Mouse (Mus musculus): ENCODE measurements around the gene Dnajb9. TPM values are rescaled to one million over a fixed set of nuclear protein-coding genes. Genes with fewer than 3 reads are reported as not detected.

Dnajb9 gene
- polyA plus RNA-seq, 1 experiment = 1.4 TPM

DNA sequence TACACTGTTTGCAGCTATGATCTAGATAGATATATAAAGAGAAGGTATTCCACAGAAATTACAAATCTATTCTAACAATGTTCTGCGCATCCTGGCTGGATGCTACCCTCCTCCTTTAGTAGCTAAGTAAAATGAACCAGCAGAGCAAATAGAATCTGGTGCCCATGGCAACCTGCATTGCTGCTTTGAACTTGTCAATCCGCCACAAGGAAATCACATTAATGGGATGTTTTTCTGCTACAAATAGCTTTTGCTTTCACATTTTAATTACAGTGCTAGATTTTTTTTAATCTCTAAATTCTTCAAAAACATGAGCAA is 33.1 kb downstream of the Dnajb9 start:
- Histone ChIP-seq H3K36me3 (ENCODE audit: control insufficient read depth, insufficient read depth, low read length) (no peaks in the 10 kb centered on the region), H3K4me1 (ENCODE audit: control insufficient read depth, insufficient read depth, insufficient read length, low read length) (no peaks in the 10 kb centered on the region), H3K4me3 (ENCODE audit: low read depth, low read length) (no peak overlapping the region), H3K27me3 (ENCODE audit: control insufficient read depth, insufficient read depth, low read length) (no peaks in the 10 kb centered on the region), H3K27ac (ENCODE audit: insufficient read depth, low read depth, low read length) (no peak overlapping the region)
- 70% methylated on average over 2 of the region's 2 CpGs for WGBS
- TF ChIP-seq CTCF (IDR thresholded peaks at IDR 0.05; ENCODE audit: extremely low read depth, insufficient read length, insufficient replicate concordance, low read depth, low read length) (no peak), POLR2A (IDR thresholded peaks at IDR 0.05; ENCODE audit: low read depth, low read length) (no peak)

DNA sequence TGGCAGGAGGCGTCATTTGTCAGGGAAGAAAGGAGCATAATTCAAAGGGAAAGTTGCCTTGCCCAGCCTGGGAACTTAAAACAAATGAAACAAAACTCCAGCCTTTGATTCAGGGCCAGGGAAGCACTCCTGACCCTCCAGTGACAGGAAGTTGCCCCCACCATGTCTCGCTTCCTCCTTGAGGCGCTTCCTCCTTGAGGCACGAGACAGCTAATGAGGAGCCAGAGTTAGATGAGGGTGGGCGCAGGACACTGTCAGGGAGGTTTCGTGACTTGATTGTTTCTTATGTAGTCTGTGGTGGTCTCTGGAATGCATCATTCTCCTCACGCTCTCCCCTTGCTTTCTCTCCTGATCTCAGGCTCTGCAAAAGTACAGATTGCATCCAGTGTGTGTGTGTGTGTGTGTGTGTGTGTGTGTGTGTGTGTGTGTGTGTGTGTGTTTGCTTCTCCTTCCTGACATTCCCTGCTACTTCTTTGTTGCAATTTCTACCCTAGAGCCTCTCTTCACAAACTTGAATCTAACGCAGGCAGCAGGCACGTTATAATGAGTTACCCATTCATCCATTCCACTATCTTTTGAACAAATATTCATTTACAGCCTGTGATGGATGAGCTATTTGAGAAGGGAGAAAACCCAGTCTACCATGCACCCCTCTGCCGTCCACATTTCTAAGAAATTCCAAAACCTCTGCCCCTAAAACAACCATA is 33.6 kb downstream of the Dnajb9 start:
- H3K36me3 ChIP-seq (ENCODE audit: control insufficient read depth, insufficient read depth, low read length) = no peaks in the 10 kb centered on the region
- no peak overlapping the region for H3K4me3 ChIP-seq (ENCODE audit: low read depth, low read length)
- WGBS = 37% methylated on average over 10 of the region's 10 CpGs
- no peak overlapping the region for H3K27ac ChIP-seq (ENCODE audit: insufficient read depth, low read depth, low read length)
- H3K4me1 ChIP-seq (ENCODE audit: control insufficient read depth, insufficient read depth, insufficient read length, low read length) = no peaks in the 10 kb centered on the region
- no peaks in the 10 kb centered on the region for H3K27me3 ChIP-seq (ENCODE audit: control insufficient read depth, insufficient read depth, low read length)
- TF ChIP-seq CTCF (IDR thresholded peaks at IDR 0.05; ENCODE audit: extremely low read depth, insufficient read length, insufficient replicate concordance, low read depth, low read length) (no peak), POLR2A (IDR thresholded peaks at IDR 0.05; ENCODE audit: low read depth, low read length) (no peak)

DNA sequence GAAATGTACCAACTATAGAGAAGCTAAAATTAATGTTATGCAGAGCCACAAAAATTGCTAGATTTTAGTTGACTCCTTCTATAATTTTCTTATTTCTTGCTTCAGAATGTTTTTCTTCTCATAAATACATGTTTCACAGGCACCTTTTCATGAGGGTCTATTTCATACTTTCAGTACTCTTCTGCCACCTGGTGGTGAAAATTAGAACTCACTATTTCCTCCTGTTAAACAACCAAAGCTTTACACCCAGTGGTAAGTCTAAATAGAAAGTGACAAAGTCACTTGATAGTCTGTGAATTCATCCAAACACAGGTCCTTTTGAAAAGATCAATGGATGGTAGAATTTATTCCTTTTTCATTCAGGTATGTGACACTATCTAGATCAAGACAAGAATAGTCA is 43.2 kb downstream of the Dnajb9 start:
- H3K4me1 ChIP-seq (ENCODE audit: control insufficient read depth, insufficient read depth, insufficient read length, low read length) = no peaks in the 10 kb centered on the region
- no peaks in the 10 kb centered on the region for H3K36me3 ChIP-seq (ENCODE audit: control insufficient read depth, insufficient read depth, low read length)
- H3K27ac ChIP-seq (ENCODE audit: insufficient read depth, low read depth, low read length) = no peak overlapping the region
- no peaks in the 10 kb centered on the region for H3K27me3 ChIP-seq (ENCODE audit: control insufficient read depth, insufficient read depth, low read length)
- no peak overlapping the region for H3K4me3 ChIP-seq (ENCODE audit: low read depth, low read length)
- TF ChIP-seq CTCF (IDR thresholded peaks at IDR 0.05; ENCODE audit: extremely low read depth, insufficient read length, insufficient replicate concordance, low read depth, low read length) = no peak
- no peak for TF ChIP-seq POLR2A (IDR thresholded peaks at IDR 0.05; ENCODE audit: low read depth, low read length)

DNA sequence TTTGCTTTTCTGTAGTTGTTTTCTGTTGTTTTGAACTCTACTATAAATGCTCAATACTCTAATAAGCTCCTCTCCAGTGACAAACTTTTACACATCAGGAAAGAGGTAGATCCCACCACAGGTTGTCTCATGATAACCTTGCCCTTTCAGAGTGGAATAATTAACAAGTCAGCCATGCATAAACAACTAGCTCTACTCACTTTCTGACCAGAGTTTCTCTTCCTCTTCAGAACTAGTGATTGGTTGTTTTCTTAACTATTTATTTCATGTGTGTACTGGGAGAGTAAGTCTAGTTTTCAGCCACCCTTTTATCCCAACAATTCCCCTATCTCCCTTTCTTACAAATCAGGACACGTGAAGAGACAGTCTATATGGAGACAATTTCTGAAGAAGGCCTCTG is 50.8 kb downstream of the Dnajb9 start:
- no peak for TF ChIP-seq CTCF (IDR thresholded peaks at IDR 0.05; ENCODE audit: extremely low read depth, insufficient read length, insufficient replicate concordance, low read depth, low read length)
- no peak for TF ChIP-seq POLR2A (IDR thresholded peaks at IDR 0.05; ENCODE audit: low read depth, low read length)
- WGBS = 66% methylated on average over 1 of the region's 1 CpGs

More for the DNA sequence above, 50.8 kb downstream of the Dnajb9 start:
- Histone ChIP-seq H3K4me3 (ENCODE audit: low read depth, low read length) (no peak overlapping the region), H3K27me3 (ENCODE audit: control insufficient read depth, insufficient read depth, low read length) (no peaks in the 10 kb centered on the region), H3K27ac (ENCODE audit: insufficient read depth, low read depth, low read length) (no peak overlapping the region), H3K36me3 (ENCODE audit: control insufficient read depth, insufficient read depth, low read length) (no peaks in the 10 kb centered on the region), H3K4me1 (ENCODE audit: control insufficient read depth, insufficient read depth, insufficient read length, low read length) (no peaks in the 10 kb centered on the region)

Other genes starting within 250 kb of the Dnajb9 start
- 2.8 and 3.8 TPM in 2 replicates for gene Pnpla8, start 11.0 kb upstream of the Dnajb9 start, polyA plus RNA-seq (2012; rRNA removed)
- 0.06 and 0.10 TPM in 2 replicates for gene Nrcam, start 118.6 kb upstream of the Dnajb9 start, polyA plus RNA-seq (2012; rRNA removed)

Data from small intestine, adult 2 months (tissue).